Mouse (Mus musculus) right cerebral cortex, adult 2 months (tissue): Measurements from ENCODE around the gene Vmn2r29.
"Not testable (repeated sequence)": the region's sequence is repeated elsewhere in the genome, so short reads cannot be mapped to it uniquely, and the experiment has no call there.

Experiments
- DNase-seq, 2 experiments: peaks; one replicate each; pipeline ENCODE4 v3.0.0; 2021 to 2022; ENCODE audit warnings: low spot score in 2 of 2

The Vmn2r29 gene

DNA sequence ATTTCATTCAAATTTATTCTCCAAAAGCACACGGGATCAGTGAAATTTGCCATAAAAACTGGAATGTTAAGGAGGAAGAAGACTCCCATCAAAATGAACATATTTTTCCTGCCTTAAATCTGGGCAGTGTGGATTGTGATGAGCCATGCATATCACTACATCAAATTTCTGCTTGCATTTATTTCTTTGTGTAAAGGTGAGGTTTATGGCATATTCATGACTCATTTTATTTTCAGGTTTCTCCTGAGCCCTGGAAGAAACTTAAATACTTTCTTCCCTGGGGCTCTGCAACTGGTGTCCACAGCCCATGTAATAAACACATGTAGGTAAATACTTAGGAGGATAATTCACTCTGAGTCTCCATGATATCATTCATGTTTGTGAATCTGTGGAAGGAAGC is at the start of gene Vmn2r29:
Gene Vmn2r29 (minus strand): TSS at position 101 of the 400 bp plus-strand sequence.
- DNase-seq, result not testable (repeated sequence)

DNA sequence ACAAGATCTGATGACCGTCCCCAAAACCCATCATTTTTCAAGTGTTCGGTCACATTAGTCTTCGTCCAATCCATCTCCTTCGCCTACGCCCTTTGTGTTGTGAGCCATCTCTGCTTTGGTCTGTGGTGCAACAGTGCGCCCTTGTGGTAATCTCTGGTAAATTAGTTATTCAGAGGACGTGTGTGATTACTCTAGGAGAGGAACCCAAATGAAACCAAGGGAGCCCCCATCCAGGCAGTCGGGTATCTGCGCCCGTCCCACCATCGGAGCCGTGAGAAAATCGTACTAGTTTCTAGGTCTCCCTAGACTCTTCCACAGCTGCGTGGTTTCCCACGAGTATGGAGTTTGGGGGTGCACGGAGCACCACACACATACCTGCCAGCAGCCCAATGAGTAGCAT is 48.5 kb upstream of the Vmn2r29 start:
- DNase-seq, result peak; percentile 71 to 72

DNA sequence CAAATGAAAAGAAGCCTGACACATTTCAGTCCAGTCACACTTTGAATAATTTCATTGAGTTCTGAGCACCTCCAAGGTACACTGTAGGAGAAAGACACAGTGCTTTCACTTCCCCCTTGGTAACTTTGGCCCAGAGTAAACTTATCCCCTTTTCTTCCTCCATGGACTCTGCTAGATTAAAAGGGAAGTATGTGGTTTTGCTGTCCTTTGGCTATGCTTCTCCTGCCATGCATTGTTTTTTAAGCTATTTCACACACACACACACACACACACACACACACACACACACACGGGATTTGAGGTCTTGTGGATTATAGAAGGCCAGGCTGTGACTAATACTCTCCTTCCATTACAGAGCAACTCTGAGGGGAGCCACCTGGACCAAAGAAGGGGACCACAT is 34.3 kb upstream of the Vmn2r29 start:
- no peak for DNase-seq

DNA sequence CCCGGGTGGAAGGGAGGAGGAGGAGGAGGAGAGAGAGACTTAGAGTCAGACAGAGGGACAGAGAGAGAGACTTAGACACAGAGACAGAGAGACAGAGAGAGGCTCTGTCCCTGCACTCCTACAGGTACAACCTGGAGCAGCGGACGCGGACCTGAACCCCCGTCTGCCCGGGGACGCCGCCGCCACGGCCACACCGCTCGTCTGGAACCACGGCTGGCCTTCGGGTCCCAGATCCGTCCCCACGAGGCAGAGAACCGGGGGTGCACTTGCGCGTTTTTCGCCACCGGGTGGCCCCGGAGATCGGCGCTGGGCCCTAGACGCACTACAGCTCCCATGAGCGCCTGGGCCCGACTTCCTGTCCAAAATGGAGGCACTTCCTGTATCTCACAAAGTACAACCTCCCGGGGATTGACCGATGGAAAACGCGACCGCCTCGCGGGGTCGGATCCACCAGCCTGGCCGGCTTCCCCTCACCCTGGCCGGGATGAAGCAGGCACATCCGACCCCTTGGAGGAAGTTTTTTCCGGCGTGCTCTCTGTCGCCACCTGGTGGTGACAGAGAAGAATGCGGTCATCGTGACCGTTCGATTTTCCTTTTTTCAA is 30.9 kb upstream of the Vmn2r29 start, which contains the start of gene Gm45844:
Gene Gm45844 (minus strand): TSS at position 324 of the 602 bp plus-strand sequence.
- DNase-seq, result peak; percentile 94

DNA sequence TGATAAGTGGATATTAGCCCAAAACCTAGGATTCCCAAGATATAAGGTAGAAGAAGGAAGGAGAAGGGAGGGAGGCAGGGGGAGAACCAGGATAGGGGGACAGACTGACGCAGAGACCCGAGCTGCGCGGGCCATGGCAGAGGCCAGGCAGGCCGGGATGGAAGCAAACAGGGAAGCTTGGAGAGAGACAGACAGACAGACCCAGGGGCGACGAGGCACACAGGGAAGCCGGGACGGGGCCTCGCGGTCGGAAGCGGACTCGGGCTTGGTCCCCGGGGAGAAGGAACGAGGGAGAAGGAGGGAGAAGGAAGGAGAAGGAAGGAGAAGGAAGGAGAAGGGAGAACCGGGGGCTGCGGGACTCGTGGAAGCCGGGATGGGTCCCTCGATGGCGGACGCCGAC is 30.4 kb upstream of the Vmn2r29 start:
- not testable (repeated sequence) for DNase-seq

DNA sequence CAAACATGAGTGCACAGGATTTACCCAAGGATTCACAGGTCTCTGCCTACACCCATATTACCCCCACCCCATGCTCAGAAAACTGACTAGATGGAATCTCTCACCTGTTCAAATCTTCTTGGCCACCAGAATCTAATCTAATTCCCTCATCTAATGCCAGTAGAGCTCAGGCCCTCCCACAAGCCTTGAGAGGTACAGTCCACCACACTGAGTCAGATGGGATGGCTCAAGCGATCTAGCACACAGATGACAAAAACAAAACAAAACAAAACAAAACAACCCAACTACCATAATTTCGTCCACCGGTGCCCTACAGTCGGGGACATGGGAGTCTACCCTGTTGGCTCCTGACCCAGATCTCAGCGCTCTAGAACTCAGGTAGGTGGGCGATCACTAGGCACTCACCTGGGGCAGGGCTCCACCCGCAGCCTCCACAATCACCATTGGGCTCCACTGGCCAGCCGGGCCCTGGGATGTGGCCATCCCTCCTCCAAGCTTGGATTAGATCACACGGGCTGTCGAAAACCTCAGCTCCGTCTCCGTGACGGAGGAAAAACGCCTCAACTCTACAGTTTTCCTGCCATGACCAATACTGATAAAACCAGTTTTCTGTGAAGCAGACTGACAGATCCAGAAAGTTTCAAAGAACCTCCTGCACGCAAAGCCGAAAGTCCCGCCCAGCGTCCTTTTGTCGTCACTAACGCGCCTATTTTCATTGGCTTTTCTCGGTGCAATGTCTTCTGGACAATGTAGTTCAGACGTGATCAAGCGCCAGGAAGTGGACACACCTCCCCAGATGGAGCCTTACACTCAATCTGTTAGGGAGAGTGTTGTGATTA is 37.6 kb downstream of the Vmn2r29 start, which contains the start of gene Zfp772:
Gene Zfp772 (minus strand): TSS at position 686 of the 839 bp plus-strand sequence.
- peak; percentile 56 to 61 for DNase-seq

DNA sequence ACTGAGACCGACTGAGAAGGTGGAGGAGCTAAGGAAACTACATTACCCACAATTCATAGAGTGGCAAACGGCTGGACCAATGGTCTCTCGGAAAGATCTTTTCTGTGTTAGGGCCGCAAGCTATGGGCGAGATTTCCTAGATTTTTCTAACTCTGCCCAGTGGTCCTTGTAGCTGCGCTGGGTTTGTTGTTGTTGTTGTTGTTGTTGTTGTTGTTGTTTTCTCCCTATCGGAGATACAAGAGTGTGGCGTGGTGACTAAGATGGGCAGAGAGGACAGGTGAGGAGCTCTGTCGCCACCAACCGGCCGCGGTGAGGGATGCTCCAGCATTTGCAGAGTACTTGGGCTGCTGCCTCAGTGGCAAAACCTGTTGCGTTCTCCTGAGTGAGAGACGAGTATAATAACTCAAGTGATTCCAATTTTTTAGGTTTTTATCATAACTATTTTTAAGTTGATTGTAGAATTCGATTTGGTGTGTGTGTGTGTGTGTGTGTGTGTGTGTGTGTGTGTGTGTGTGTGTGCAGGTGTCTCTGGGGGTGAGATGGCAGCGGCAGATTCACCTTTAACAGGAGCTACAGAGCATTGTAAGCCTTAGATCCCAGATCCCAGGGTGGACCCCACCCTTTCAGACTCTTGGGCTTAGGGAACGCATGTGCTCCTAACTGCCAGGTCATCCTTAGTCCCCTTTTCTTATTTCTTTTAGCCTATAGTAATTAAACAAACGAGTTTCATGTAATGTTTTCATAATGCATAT is 58.8 kb downstream of the Vmn2r29 start:
- peak; percentile 82 to 86 for DNase-seq

DNA sequence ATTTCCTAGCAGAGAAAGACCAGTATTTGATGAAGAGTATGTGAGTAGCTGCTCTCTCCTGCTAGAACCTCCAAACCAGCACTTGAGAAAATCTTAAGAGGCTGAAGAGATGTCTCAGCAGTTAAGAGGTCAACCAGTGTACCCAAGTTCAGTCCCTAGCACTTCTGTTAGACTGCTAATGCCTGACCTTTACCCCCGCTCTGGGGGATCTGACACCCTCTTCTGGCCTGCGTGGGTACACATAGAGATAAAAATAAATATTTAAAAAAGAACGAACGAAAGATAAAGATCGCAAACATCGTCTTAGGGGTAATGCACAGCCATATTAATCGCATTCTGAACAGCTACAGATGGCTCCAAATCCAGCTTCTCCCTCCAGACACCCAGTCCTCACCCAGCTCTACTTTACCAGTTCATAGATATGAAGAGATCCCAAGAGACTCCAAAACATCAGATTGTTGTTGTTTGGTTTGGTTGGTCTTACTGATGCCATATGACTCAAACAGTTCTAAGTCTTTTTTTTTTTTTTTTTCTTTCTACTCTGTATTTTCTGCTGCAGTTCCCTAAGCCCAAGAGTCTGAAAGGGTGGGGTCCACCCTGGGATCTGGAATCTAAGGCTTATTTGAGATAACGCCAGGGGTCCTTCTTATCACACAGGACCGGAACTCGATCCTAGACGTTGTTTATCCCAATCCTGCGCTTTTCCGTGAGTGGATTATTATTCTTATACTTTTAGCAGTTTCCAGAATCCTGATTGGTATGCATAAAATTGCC is 59.5 kb downstream of the Vmn2r29 start:
- no peak for DNase-seq

DNA sequence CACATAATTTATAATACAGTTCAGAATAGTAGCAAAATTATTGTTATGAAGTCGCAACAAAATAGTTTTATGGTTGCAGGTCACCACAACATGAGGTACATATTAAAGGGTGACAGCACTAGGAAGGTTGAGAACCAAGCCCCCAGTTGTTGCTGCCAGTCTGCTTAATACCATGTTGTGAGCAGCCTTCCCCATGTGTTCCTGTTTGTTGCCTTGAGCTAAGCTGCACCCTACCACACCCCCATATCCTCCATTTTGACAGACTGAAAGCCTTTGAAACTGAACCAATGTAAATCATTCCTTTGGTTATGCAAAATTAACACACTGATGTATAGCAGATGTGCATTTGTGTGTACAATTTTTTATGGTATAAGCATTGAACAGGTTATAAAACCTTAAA is 61.2 kb downstream of the Vmn2r29 start:
- DNase-seq, result no peak
